Mouse (Mus musculus) spleen, adult 2 months (tissue): ENCODE measurements around the gene Sypl. TPM values are rescaled to one million over a fixed set of nuclear protein-coding genes. Genes with fewer than 3 reads are reported as not detected.

Experiments used
- DNase-seq, 2 experiments: peaks; one replicate each; pipeline versions ENCODE4 v3.0.0 to v3.0.0-alpha.2; 2012 to 2021; ENCODE audit warnings: low spot score in 2 of 2, low read depth in 1 of 2
- H3K27ac ChIP-seq: fragments of 200-500 bp; 2 replicates; pipeline ENCODE4 v1.5.1; 2012; ENCODE audit warnings: low read length, inconsistent platforms; ENCODE audit not compliant: insufficient read depth
- H3K27me3 ChIP-seq: fragments of 200-500 bp; 2 replicates; pipeline ENCODE4 v1.6.1; 2012; ENCODE audit warnings: mild to moderate bottlenecking, moderate library complexity, low read length, inconsistent platforms; ENCODE audit not compliant: control insufficient read depth, insufficient read depth
- H3K36me3 ChIP-seq: fragments of 200-500 bp; 2 replicates; pipeline ENCODE4 v1.6.1; 2012; ENCODE audit warnings: mild to moderate bottlenecking, low read length, inconsistent platforms; ENCODE audit not compliant: control insufficient read depth, insufficient read depth
- H3K4me1 ChIP-seq: fragments of 200-500 bp; 2 replicates; pipeline ENCODE4 v1.6.1; 2011; ENCODE audit warnings: inconsistent platforms; ENCODE audit not compliant: control insufficient read depth, insufficient read depth, insufficient read length
- H3K4me3 ChIP-seq: fragments of 200-500 bp; 2 replicates; pipeline ENCODE4 v1.5.1; 2011; ENCODE audit warnings: mild to moderate bottlenecking, inconsistent platforms; ENCODE audit not compliant: insufficient read depth, insufficient read length; ENCODE audit errors: extremely low read depth
- CTCF ChIP-seq: fragments of 200-500 bp; IDR thresholded peaks from 2 replicates; pipeline ENCODE4 v1.5.1; 2011; ENCODE audit warnings: mild to moderate bottlenecking, inconsistent platforms; ENCODE audit not compliant: insufficient read depth, insufficient read length, insufficient replicate concordance; ENCODE audit errors: extremely low read depth
- POLR2A ChIP-seq: fragments of 200-500 bp; IDR thresholded peaks from 2 replicates; pipeline ENCODE4 v1.6.1; 2011; ENCODE audit warnings: low read depth, low read length, inconsistent platforms
- WGBS: fragments of 180-500 bp; shearing (Covaris S2); methylation state at CpG from one replicate; pipeline ENCODE4 v1.1.7; 2018; 5-methylcytosine and 5-hydroxymethylcytosine counted together
- polyA plus RNA-seq: library from polyadenylated mRNA; depleted of rRNA; stranded (reverse); fragments of >200 nt; gene quantifications from 2 replicates; pipeline ENCODE4 v1.2.3, GENCODE M21; 2012; rRNA removed

The Sypl gene
- polyA plus RNA-seq, 1 experiment = 36.9 TPM

DNA sequence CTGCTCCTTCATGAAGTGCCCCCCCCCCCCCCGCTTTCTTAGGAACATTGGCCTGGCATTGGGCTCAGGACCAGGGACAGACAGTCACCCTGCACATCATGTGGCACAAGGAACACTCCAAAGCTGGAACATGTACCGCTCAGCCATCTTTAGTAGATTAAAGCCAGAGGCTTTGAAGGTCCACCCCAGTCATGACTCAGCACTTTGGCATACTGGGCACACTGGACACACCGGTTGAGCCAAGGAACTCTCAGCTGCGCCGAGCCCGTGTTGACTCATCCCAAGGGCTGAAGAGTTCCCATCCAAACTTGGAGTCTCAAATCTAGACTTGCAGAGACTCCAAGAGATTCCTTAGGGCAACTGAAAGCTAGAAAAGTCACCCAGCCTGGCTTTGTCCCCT lies 66.3 kb downstream of the Sypl start:
- no peak for DNase-seq
- WGBS = 91% methylated on average over 6 of the region's 6 CpGs
- Histone ChIP-seq H3K4me1 (peaks cover 7% of the 10 kb centered on the region), H3K27ac (no peak overlapping the region), H3K36me3 (no peaks in the 10 kb centered on the region), H3K4me3 (no peak overlapping the region), H3K27me3 (no peaks in the 10 kb centered on the region)
- TF ChIP-seq POLR2A (no peak), CTCF (no peak)

DNA sequence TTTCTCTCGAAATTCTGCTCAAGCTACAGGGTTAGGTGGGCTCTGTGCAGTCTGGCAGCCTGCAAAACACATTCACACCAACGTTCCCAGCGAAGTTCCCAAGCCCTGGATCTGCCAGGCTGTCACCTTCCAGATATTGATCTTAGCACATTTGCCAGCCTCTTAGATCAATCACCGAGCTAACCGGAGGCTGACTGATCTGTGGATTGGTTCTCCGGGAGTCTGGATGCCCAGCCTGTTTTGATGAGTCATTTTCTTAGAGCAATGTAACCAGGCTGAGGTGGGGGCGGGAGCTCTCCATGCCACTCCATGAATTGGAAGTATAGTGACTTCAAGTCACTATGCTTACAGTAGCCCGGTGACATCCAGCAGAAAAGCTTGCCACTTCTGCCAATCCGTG lies 67.4 kb downstream of the Sypl start:
- 90% methylated on average over 9 of the region's 9 CpGs for WGBS
- TF ChIP-seq CTCF (no peak), POLR2A (no peak)
- Histone ChIP-seq H3K36me3 (no peaks in the 10 kb centered on the region), H3K4me1 (peaks cover 7% of the 10 kb centered on the region), H3K27me3 (no peaks in the 10 kb centered on the region), H3K4me3 (no peak overlapping the region), H3K27ac (no peak overlapping the region)
- no peak for DNase-seq

DNA sequence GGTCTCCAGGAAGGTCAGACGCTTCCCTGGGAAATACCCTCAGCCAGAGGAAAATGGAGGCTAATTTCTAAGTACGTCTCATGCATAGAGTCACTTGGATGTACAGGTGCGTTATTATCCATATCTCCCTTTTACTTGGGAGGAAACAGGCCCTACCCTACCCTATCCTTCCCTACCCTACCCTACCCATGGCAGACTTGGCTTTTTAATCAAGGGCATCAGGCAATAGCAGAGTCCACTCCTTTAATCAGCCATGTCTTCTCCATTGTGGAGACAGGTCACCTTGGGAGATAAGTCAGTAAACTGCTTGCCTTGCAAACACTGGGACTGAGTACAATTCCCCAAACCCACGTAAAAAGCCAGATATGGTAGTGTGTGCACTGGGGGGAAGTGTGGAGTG lies 68.1 kb downstream of the Sypl start:
- H3K4me1 ChIP-seq = peaks cover 5% of the 10 kb centered on the region
- no peaks in the 10 kb centered on the region for H3K36me3 ChIP-seq
- H3K4me3 ChIP-seq = no peak overlapping the region
- no peak overlapping the region for H3K27ac ChIP-seq
- no peaks in the 10 kb centered on the region for H3K27me3 ChIP-seq
- no peak for TF ChIP-seq CTCF
- no peak for TF ChIP-seq POLR2A
- 82% methylated on average over 4 of the region's 4 CpGs for WGBS
- no peak for DNase-seq

DNA sequence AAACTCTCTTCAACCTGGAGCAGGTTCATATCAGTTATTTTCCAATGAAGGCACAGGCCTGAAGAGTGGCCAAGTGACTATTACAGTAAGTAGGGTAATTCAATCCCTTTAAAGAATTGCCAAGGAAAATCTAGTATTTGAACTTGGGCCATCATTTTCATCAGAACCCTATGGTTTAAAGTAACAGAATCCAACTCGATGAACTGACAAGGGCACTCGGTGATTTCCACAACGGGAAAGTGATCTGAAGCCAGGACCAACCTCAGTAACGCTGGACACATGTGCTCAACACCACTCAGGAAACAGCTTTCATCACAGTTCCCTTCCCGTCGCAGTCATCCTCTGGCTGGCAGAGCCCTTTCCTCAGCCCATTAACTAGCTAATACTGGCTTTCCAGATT lies 70.8 kb downstream of the Sypl start:
- Histone ChIP-seq H3K27ac (no peak overlapping the region), H3K27me3 (no peaks in the 10 kb centered on the region), H3K4me1 (no peaks in the 10 kb centered on the region), H3K4me3 (no peak overlapping the region), H3K36me3 (no peaks in the 10 kb centered on the region)
- 64% methylated on average over 6 of the region's 6 CpGs for WGBS
- no peak for DNase-seq
- TF ChIP-seq CTCF = no peak

DNA sequence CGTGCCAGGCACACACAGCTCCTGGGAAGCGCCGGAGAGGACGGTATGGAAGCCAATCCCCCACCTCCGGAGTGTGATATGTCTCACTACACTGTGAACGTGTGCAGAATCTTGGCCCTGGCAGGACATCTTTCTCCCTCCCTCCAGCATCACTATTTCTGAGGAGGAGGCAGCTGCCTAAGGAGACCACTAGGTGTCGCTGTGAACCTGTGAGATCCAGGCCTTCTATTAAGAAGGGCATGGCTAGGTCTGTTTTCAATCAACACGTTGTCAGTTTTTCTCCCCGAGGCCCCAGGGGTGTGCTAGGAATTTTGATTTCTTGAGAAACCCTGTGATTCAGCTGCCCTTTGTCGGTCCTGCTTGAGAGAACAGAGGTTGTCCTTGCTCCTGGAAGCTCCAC lies 73.4 kb downstream of the Sypl start:
- H3K27me3 ChIP-seq = no peaks in the 10 kb centered on the region
- DNase-seq = peak; percentile 60 to 69
- H3K4me3 ChIP-seq = no peak overlapping the region
- no peaks in the 10 kb centered on the region for H3K4me1 ChIP-seq
- 4% methylated on average over 10 of the region's 10 CpGs for WGBS
- peak; percentile 91; the same call in 1 of the 2 replicates for TF ChIP-seq CTCF
- TF ChIP-seq POLR2A = no peak
- H3K27ac ChIP-seq = no peak overlapping the region
- no peaks in the 10 kb centered on the region for H3K36me3 ChIP-seq

DNA sequence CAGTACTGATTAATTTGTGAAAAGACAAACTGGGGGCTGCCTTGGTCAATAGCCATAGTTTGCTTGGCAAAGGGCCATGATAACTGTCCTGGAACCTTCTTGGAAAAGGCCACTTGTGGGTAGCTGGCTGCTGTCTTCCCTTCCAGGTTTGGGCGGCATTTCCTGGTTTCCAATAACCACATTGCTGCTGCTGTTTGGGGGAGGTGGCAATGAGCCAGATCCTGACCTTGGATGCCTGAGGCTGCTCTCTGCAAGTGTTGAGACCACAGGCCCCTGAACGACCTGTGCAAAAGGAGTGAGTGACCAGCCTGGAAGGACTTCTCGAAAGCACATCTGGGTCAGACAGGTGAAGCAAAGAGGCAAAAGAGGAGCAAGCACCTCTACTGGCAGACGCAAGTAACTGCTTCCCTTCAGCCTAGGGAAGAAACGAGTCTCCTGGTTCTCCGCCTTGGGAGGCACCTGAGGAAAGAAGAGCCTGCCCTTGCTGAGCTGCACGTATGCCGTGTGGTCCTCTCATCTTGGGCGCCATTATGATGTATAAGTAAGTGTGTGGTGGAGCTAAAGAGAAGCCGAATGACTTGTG lies 74.5 kb downstream of the Sypl start:
- WGBS = 84% methylated on average over 10 of the region's 10 CpGs

DNA sequence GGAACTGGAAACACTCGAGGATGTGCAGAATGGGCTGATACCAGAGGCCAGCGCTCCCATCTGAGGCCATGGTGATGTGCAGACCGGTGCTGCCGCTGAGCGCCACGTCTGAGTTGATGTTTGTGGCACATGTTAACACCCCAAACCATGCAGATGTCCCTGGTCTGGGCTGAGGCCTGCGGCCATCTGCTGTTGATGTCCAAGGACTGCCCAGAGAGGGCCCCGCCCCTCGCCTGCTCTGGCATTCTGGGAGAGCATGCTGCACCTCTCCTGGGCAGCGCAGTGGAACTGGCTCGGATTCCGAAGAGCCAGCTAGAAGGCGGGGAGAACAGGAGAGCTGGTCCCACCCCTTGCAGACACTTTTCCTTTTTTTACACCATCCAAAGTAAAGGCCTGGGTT lies 75.0 kb downstream of the Sypl start:
- Histone ChIP-seq H3K27ac (no peak overlapping the region), H3K4me3 (no peak overlapping the region), H3K27me3 (no peaks in the 10 kb centered on the region), H3K4me1 (no peaks in the 10 kb centered on the region), H3K36me3 (no peaks in the 10 kb centered on the region)
- TF ChIP-seq POLR2A (no peak), CTCF (no peak)
- WGBS = 87% methylated on average over 13 of the region's 13 CpGs
- DNase-seq = no peak

More for the DNA sequence above, 74.5 kb downstream of the Sypl start:
- H3K27ac ChIP-seq = no peak overlapping the region
- H3K4me3 ChIP-seq = no peak overlapping the region
- H3K36me3 ChIP-seq = no peaks in the 10 kb centered on the region
- no peaks in the 10 kb centered on the region for H3K27me3 ChIP-seq
- TF ChIP-seq CTCF (no peak), POLR2A (no peak)
- DNase-seq = no peak
- no peaks in the 10 kb centered on the region for H3K4me1 ChIP-seq

Other genes with a start within 250 kb of the Sypl start
- 7.5 and 8.0 TPM in 2 replicates for gene Nampt, start 134.3 kb upstream of the Sypl start, polyA plus RNA-seq
- gene Cdhr3, start 139.0 kb downstream of the Sypl start, polyA plus RNA-seq = 0.11 and 0.28 TPM in 2 replicates
- 36.5 and 37.1 TPM in 2 replicates for gene Atxn7l1, start 193.8 kb downstream of the Sypl start, polyA plus RNA-seq